Mouse (Mus musculus) cerebellum, adult 9-11 months (tissue): ENCODE measurements around the gene Plcb4.

Experiments
- DNase-seq: peaks from one replicate; pipeline ENCODE4 v3.0.0; 2022

The Plcb4 gene

DNA sequence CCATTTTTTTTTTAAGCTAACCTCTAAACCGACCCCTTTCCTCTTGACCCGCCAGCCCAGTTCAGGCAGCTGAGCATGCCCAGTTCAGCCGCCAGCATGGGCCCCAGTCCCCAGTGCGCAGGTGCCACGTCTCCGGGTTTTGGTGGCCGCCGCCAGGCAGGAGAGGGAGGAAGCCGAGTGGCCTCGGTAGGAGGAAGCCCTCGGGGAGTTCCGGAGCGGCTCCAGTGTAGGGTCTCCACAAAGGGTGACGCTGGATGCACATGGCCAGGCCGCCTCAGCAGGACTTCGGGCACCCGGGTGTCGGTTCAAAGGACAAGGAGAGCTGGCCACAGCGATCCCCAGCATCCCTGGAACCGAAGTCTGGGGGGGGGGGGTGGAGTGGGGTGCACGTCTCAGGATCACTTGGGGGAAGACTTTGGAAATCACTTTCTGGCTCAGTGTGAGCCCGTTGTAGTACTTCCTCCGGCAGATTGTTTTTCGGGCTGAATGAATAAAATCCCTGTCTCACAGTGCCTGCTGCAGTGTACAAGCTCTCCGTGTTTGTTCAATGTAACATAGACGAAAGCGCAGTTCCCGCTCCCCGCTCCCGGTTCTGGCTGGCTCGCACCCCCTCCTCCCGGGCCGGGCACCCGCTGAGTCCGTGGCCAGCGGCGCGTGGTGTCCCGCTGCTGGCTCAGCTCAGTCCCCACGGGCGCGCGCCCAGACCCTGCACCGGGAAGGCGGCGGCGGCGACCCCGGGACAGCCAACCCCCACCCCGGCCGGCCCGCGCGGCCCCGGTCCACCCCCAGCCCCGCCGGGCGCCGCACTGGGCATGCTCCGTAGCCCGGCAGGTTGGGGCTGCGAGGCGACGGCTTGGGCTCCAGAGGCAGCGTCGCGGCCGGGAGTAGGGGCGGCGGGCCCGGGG lies at the start of gene Plcb4:
Gene Plcb4, plus strand, starts transcription at position 526 of the 905 bp plus-strand sequence.
- DNase-seq = peak; percentile 92

DNA sequence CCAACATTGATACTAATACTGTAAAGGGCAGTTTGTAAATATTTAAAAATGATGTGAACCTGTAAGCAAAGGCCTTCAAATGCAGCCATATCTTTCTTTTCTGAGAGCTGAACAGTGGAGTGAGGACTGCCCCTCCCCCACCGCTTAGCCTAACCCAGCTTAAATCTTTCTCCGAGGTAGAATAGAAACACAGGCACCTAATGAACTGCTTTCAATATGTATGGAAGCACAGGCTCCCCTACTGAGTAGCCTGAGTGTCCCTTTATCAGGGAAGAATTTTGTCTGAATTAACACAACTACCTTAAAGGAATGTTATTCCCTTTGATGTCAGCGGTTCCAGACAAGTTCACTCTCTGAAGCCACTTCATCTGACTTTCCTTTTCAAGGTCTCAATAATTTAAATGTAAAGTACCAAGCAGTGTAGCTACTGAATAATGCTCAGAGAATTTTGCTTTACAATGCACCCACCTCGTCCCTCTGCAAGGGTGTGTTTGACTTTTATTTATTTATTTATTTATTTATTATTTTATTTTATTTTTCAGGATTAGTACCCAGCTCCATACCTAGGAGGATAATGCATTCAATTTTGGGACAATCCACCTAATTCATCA lies 44.1 kb upstream of the Plcb4 start:
- DNase-seq = no peak

- no peak for DNase-seq
These were observed 42.7 kb upstream of the Plcb4 start for GRCm38 (mm10) chr2:135616090-135616489.

DNA sequence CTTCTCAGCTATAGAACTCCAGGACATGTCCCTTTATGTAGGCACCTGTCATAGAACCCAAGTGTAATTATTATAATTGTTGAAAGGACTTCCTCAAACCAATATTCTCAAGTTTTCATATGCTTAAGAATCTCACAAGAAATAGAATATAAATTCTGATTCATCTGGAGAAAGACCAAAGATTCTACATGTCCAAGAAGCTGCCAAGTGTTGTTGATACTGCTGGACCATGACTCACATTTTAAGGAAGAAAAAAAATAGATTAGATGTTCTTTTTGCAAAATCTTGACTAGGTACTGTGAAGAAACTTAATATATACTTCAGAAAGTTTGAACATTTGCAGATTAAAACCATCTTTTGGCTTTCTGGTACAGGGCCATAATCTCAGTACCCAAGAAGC lies 40.3 kb upstream of the Plcb4 start:
- no peak for DNase-seq

GRCm38 (mm10) chr2:135619956-135620355 lies 38.9 kb upstream of the Plcb4 start:
- no peak for DNase-seq

GRCm38 (mm10) chr2:135627821-135628220 lies 31.0 kb upstream of the Plcb4 start:
- no peak for DNase-seq

- DNase-seq = no peak
These were observed 21.6 kb upstream of the Plcb4 start for GRCm38 (mm10) chr2:135637227-135637626.

- no peak for DNase-seq
These were observed 17.8 kb upstream of the Plcb4 start for GRCm38 (mm10) chr2:135641002-135641401.

DNA sequence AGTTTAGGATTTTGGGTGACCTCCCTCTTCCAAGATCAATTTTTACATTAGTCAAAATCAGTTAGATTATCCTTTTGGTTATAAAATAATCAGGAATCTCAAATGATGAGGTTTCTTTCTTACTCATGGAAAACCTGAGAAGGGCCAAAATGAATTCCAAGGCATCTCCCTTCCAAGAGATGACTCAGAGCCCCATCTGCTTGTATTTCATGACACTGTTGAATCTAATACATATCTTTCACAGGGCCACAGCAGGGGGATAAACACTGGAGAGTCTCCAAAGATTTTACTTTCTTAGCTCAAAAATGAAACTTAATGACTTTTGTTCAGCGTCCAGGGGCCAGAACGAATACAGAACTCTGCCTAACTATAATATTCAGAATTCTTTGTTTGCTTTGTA lies 17.2 kb upstream of the Plcb4 start:
- DNase-seq = peak; percentile 80

DNA sequence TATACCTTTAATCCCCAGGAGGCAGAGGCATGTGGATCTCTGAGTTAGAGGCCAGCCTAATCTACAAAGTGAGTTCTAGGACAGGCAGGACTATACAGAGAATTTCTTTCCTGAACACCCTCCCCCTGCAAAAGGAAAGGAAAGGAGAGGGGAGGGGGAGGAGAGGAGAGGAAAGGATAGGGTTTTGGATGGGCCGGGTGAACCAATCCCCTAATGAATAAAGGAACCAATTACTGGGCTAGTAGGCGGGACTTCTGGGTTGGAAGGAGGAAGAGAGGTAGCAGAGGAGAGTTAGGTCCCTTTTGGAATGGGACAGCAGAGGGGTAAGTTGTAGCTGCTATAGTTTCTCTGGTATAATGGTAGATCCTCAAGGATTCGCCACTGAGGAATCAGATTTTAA lies 12.6 kb upstream of the Plcb4 start:
- no peak for DNase-seq

GRCm38 (mm10) chr2:135646654-135647053 lies 12.2 kb upstream of the Plcb4 start:
- no peak for DNase-seq

- no peak for DNase-seq
These were observed 10.8 kb upstream of the Plcb4 start for GRCm38 (mm10) chr2:135647985-135648384.

DNA sequence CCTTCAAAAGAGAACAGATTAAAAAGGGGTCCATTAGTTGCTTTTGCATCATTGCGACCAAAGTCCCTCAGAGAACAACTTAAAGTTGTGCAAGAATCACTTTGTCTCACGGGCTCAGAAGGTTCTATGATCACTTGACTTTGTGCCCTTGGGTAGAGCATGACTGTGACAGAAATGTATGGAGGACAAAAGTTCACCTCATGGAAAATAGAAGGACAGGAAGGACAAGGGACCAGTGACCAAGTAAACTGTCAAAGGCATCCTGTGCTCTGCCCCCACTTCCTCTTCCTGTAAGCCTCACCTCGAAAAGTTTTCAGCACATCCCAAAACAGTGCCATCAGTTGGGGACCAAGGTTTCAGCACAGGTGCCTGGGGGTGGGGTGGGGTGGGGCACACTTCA lies 7.9 kb upstream of the Plcb4 start:
- no peak for DNase-seq

DNA sequence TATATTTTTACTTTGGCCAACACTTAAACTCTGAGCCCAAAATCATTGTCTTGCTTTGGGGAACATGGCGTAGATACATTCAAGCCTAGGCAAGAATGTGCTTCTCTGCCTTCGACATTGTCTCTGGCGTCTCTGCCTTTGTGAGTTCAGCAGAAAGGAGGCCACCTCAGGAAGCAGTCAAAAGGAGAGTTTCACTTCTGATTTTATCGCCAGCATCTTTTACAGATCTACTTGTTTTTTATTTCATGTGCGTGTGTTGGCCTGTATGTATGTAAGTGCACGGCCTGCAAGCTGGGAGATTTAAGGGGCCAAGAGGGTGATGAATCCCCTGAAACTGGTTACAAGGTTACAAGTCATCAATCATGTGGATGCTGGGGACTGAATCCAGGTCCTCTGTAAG lies 6.8 kb upstream of the Plcb4 start:
- DNase-seq = no peak

DNA sequence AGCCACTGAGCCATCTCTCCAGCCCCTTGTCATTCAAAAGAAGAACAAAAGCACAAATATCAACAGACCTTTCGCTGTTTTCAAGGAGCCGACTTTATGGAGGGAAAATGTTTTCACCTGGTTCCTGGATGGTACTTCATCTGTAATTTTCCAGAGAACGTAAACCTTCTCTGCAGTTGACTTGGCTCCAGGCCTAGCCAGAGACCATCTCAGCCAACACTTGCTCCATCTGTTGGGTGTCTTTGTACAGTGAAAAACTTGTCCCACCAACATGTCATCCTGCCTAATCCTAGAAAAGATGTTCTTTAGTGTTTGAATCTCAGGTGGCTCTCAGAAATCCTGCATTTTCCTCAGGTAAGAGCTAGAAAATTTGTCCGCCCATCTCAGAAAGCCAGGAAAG lies 6.4 kb upstream of the Plcb4 start:
- peak; percentile 25 for DNase-seq

GRCm38 (mm10) chr2:135655948-135656347 lies 2.9 kb upstream of the Plcb4 start:
- no peak for DNase-seq

GRCm38 (mm10) chr2:135656586-135656985 lies 2.2 kb upstream of the Plcb4 start:
- no peak for DNase-seq

DNA sequence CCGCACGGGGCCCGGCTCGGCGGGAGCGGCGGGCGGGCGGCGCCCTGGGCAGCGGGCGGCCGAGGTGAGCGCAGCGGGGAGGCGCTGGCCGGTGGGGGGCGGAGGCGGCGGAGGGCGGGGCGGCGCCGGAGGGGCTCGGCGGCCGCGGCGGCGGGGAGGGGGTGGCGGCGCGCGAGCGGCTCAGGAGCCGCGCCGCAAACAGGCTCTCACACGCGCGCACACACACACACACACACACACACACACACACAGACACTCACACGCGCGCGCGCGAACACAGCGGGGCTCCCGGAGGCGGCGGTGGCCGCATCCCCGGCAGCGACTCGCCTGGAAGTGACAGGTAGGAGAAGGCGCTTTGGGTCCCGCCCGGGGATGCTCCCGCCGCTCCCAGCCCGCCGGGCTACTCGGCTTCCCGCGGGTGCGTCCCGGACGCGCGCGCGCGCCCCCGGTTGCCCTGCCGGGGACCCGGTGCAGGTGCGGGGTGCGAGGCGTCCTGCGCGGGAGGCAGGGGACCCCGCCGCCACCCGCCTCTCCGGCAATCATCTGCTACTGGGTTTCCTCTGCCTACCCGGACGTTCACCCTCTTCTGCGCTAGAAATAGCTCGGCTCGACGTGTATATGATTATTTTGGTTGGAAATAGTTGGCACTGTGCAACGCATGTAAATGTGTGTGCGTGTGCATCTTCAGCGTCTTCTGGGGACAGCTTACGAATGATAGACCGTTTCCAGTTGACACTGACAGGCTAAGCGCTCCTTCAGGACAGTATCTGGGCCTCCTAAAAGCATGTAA lies 775 bp downstream of the Plcb4 start:
- DNase-seq = peak; percentile 83

DNA sequence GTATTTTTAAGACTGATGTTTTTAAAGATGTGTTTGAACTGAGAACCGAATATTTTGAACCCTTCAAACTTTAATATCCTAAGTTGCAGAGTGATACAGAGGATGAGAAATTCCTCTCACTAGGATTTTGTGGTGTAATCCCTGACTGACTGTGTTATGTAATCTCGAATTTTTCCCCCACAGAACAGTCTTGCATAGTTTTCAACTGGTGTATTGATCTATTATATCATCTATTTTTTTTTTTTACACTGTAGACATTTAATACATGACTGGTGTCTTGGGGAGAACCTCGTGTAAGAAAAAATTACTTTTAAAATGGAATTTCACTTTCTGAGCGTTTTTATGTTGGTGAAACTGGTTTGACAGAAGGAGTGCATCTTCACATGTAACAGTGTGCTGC lies 2.0 kb downstream of the Plcb4 start:
- DNase-seq = no peak

- DNase-seq = no peak
These were observed 5.0 kb downstream of the Plcb4 start for GRCm38 (mm10) chr2:135663785-135664184.

GRCm38 (mm10) chr2:135667496-135667895 lies 8.7 kb downstream of the Plcb4 start:
- no peak for DNase-seq

DNA sequence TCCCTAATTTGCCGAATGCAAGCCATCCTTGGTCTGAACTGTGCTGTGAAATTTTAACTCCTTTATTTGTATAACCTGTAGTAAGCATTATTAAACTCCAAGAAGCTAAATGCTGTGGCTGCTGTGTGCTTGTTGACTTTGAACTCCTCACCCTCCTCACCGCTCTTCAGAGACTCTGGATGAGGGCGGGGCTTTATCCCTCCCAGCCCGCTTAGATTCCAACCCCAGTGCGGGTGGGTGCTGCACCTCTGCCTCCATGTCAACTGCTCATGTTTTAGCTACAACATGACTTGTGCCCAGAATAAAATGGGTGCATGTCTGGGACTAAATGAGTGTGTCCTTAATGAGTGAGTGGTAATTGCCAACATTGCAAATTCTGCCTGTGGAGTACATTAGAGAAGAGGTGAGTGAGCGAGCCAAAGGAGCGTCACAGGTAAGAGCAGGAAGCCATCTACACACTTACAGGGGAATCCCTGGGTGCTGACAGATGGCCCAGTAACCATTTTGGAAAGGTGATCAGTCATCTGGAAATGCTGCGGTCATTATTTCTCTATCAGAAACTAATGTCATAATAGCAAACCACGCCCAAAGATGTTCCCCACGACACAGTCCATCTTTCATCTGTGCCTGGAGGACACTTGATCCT lies 13.8 kb downstream of the Plcb4 start:
- peak; percentile 67 for DNase-seq

DNA sequence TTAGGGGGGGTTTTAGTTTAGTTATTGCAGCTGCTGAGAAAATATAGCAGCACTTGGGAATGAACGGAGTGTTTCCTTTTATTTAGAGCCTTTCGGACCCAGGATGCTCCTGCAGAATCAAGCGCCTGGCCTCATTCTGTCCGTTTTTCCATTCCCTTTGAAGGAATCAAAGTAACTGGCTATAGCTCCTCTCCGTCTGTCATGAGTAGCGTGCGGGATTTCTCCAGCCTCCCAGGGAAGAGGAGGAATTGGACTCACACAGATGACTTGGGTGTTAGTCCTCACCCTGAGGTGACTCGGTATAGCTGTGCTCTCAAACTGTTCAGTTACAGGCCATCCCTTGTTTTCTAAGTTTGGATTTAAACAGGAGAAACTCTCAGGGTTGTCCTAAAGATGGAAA lies 14.8 kb downstream of the Plcb4 start:
- DNase-seq = no peak
